Mouse (Mus musculus) embryonic fibroblast, embryonic 13.5 days (primary cell): ENCODE measurements around the gene Srgn.

Experiments
- CTCF ChIP-seq: IDR thresholded peaks from 2 replicates; pipeline ENCODE4 v1.5.1; 2011; ENCODE audit warnings: mild to moderate bottlenecking, control low read depth, low read length, moderate library complexity, borderline replicate concordance; ENCODE audit not compliant: insufficient read depth
- POLR2A ChIP-seq: IDR thresholded peaks from 2 replicates; pipeline ENCODE4 v1.6.1; 2011; ENCODE audit warnings: low read depth, mild to moderate bottlenecking, control low read depth, low read length, moderate library complexity

DNA sequence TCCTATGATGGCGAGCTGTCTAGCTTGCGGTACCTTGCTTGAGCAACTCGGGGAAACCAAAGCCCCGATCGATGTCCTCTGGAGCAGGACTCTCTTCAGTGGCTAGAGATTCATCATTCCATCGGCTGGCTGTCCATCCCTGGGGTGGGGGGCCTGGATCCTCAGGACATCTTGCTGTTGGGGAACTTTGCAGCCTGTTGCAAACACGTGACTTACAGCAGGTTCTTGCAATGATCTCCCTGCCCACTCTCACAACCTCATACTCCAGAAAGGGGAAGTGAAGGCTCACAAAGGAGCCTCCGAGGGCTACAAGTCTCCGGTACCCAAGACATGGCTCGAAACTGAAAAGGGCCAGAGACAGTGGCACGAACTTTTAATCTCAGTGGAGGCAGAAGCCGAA, 14.2 kb upstream of the Srgn start:
- TF ChIP-seq POLR2A (no peak), CTCF (no peak)
